Mouse (Mus musculus) CH12.LX (cell line): Measurements from ENCODE around the gene Adgb. TPM values are rescaled to one million over a fixed set of nuclear protein-coding genes. Genes with fewer than 3 reads are reported as not detected.

Source experiments
- DNase-seq: peaks from one replicate; pipeline ENCODE4 v3.0.0-alpha.2; 2013; ENCODE audit errors: extremely low read depth
- H3K27ac ChIP-seq: 2 replicates; pipeline ENCODE4 v1.5.1; 2012; ENCODE audit warnings: low read depth, mild to moderate bottlenecking, control low read depth, moderate library complexity; ENCODE audit not compliant: insufficient read depth
- H3K27me3 ChIP-seq: replicated peaks from 2 replicates; pipeline ENCODE3; 2012; ENCODE audit warnings: inconsistent platforms
- H3K36me3 ChIP-seq, 2 experiments: replicated peaks in 1 of 2; 2 replicates each; pipeline versions ENCODE3 to v1.6.1; 2012; ENCODE audit warnings: inconsistent platforms in 1 of 2, low read length in 1 of 2, mild to moderate bottlenecking in 1 of 2, mixed read lengths in 1 of 2, moderate library complexity in 1 of 2; ENCODE audit not compliant: control insufficient read depth in 1 of 2, insufficient read depth in 1 of 2
- H3K4me1 ChIP-seq, 2 experiments: 2 replicates each; pipeline ENCODE4 v1.6.1; 2012; ENCODE audit warnings: inconsistent platforms in 1 of 2, moderate library complexity in 1 of 2; ENCODE audit not compliant: insufficient read depth in 2 of 2, control insufficient read depth in 1 of 2
- H3K4me2 ChIP-seq: 2 replicates; pipeline ENCODE4 v1.6.1; 2012; ENCODE audit warnings: low read depth, mild to moderate bottlenecking, control low read depth; ENCODE audit not compliant: poor library complexity, insufficient read depth, severe bottlenecking
- H3K4me3 ChIP-seq, 3 experiments: fragments of 150-350 bp in 1 of 3; sonication (generic) in 1 of 3; replicated peaks in 1 of 3; 2 replicates each; pipeline versions ENCODE3 to v1.5.1; 2011 to 2012; ENCODE audit warnings: low read depth in 2 of 3, low read length in 2 of 3, mild to moderate bottlenecking in 2 of 3, moderate library complexity in 2 of 3, control low read depth in 1 of 3, improper control_type of control experiment in 1 of 3, inconsistent platforms in 1 of 3, mixed read lengths in 1 of 3; ENCODE audit not compliant: poor library complexity in 1 of 3
- H3K79me2 ChIP-seq: replicated peaks from 2 replicates; pipeline ENCODE4 v1.6.1; 2012; ENCODE audit warnings: mild to moderate bottlenecking, moderate library complexity; ENCODE audit not compliant: control insufficient read depth, poor library complexity, insufficient read depth, severe bottlenecking; ENCODE audit errors: extremely low read depth
- H3K9ac ChIP-seq: 2 replicates; pipeline ENCODE4 v1.6.1; 2012; ENCODE audit warnings: low read depth, mild to moderate bottlenecking, control low read depth, moderate library complexity; ENCODE audit not compliant: insufficient read depth
- H3K9me3 ChIP-seq: replicated peaks from 2 replicates; pipeline ENCODE3; 2012; ENCODE audit warnings: low read length, inconsistent platforms, mixed read lengths
- CHD2 ChIP-seq: IDR thresholded peaks from 2 replicates; pipeline ENCODE4 v1.6.1; 2011; ENCODE audit warnings: low read length, improper control_type of control experiment
- E2F4 ChIP-seq: IDR thresholded peaks from 2 replicates; pipeline ENCODE4 v1.6.1; 2011; ENCODE audit warnings: low read depth, low read length, improper control_type of control experiment; ENCODE audit not compliant: insufficient replicate concordance
- IRF4 ChIP-seq: IDR thresholded peaks from 2 replicates; pipeline ENCODE4 v1.6.1; 2014; ENCODE audit warnings: low read depth, mild to moderate bottlenecking, inconsistent platforms, low read length, improper control_type of control experiment
- JUND ChIP-seq: conservative IDR thresholded peaks from 2 replicates; pipeline ENCODE4 v1.6.1; 2011; ENCODE audit warnings: low read depth, low read length, improper control_type of control experiment
- MAX ChIP-seq: IDR thresholded peaks from 2 replicates; pipeline ENCODE4 v1.6.1; 2011; ENCODE audit warnings: low read length, improper control_type of control experiment
- MEF2A ChIP-seq: IDR thresholded peaks from 2 replicates; pipeline ENCODE4 v1.6.1; 2014; ENCODE audit warnings: low read depth, mild to moderate bottlenecking, inconsistent platforms, low read length, improper control_type of control experiment, borderline replicate concordance
- MXI1 ChIP-seq: IDR thresholded peaks from 2 replicates; pipeline ENCODE4 v1.6.1; 2011; ENCODE audit warnings: mild to moderate bottlenecking, low read depth, low read length, improper control_type of control experiment
- MYC ChIP-seq: IDR thresholded peaks from 2 replicates; pipeline ENCODE4 v1.6.1; 2011; ENCODE audit warnings: low read depth, mild to moderate bottlenecking, improper control_type of control experiment, low read length
- NELFE ChIP-seq: IDR thresholded peaks from 2 replicates; pipeline ENCODE4 v1.6.1; 2011; ENCODE audit warnings: low read depth, low read length, improper control_type of control experiment
- PAX5 ChIP-seq: IDR thresholded peaks from 2 replicates; pipeline ENCODE4 v1.6.1; 2012; ENCODE audit warnings: low read length, inconsistent platforms, mixed read lengths
- SMC3 ChIP-seq: IDR thresholded peaks from 2 replicates; pipeline ENCODE4 v1.6.1; 2011; ENCODE audit warnings: low read depth, low read length, improper control_type of control experiment
- TBP ChIP-seq: conservative IDR thresholded peaks from 2 replicates; pipeline ENCODE4 v1.6.1; 2011; ENCODE audit warnings: low read depth, low read length, improper control_type of control experiment
- TCF12 ChIP-seq: IDR thresholded peaks from 2 replicates; pipeline ENCODE4 v1.6.1; 2014; ENCODE audit warnings: low read depth, mild to moderate bottlenecking, inconsistent platforms, low read length, improper control_type of control experiment
- USF1 ChIP-seq: IDR thresholded peaks from 2 replicates; pipeline ENCODE4 v1.6.1; 2014; ENCODE audit warnings: low read depth, mild to moderate bottlenecking, inconsistent platforms, low read length, improper control_type of control experiment
- USF2 ChIP-seq: conservative IDR thresholded peaks from 2 replicates; pipeline ENCODE4 v1.6.1; 2011; ENCODE audit warnings: low read depth, low read length, improper control_type of control experiment
- ZKSCAN1 ChIP-seq: IDR thresholded peaks from 2 replicates; pipeline ENCODE4 v1.6.1; 2012; ENCODE audit warnings: low read depth, inconsistent platforms, low read length, improper control_type of control experiment, borderline replicate concordance
- dilution Hi-C: fragments of 300-500 bp; cut with MboI; formaldehyde crosslinking; loops from 2 replicates; pipeline ENCODE4 v1.14.3; 2020; ENCODE audit warnings: low sequenced_read_pairs; ENCODE audit not compliant: extremely low pct_unique_long_range_greater_than_20kb, extremely low pct_ligation_motif_present
- in situ Hi-C: fragments of 300-500 bp; cut with MboI; formaldehyde crosslinking; loops from 3 replicates; pipeline ENCODE4 v1.14.3; 2019; ENCODE audit warnings: low sequenced_read_pairs, low pct_ligation_motif_present, low pct_unique_long_range_greater_than_20kb, mixed read lengths
- polyA plus RNA-seq: library from polyadenylated mRNA; unstranded; fragments of >175 nt; gene quantifications from 2 replicates; pipeline ENCODE4 v1.2.1, GENCODE M21; 2012; ENCODE audit warnings: low read depth; ENCODE audit not compliant: insufficient read length
- total RNA-seq, 2 experiments: library from RNA; depleted of rRNA; stranded (reverse); fragments of 300-350 nt in 1 of 2; fragments of >200 nt in 1 of 2; gene quantifications; 2 replicates each; pipeline ENCODE4 v1.2.3; 2012 to 2014

Gene Adgb
- total and polyA plus RNA-seq, 3 experiments, result not detected

DNA sequence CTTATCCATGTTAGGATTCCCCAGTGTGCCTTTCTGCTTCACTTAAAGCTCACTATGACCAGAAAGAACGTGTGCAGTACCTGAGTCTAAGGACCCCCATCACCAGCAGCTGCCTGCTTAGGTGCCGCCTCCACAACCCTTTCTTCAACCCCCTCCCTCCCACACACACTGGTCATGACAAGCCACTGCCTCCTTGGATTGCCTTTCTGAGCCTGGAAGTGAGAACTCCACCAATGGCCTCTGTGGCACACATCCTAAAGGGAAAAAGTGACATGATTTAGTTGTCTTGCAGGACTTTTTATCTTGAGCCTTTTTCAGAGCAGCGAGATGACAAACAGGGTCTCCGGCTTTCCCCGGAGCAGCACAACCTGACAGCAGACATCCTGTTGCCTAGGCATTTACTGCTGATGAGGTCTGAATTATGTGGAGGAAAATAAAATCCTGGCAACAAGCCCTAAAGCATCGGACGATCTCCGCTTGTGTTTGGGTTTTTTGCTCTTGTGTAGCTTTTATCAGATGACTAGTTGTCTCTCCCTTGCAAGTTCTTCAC is 162.2 kb downstream of the Adgb start:
- no peak overlapping the region for H3K9ac ChIP-seq
- dilution Hi-C loops, result no loop called here
- no peaks in the 10 kb centered on the region for H3K9me3 ChIP-seq
- H3K4me3 ChIP-seq, result no peak overlapping the region
- no peaks in the 10 kb centered on the region for H3K4me1 ChIP-seq
- H3K36me3 ChIP-seq, result no peaks in the 10 kb centered on the region
- H3K79me2 ChIP-seq, result no peaks in the 10 kb centered on the region
- H3K27me3 ChIP-seq, result no peaks in the 10 kb centered on the region
- TF ChIP-seq MEF2A, result no peak
- TF ChIP-seq, all 38 proteins: peak for 0
- no peak overlapping the region for H3K27ac ChIP-seq
- in situ Hi-C loops, result loop anchor here (25.0 kb wide), 1 partner anchor 498 kb away; no protein-coding TSS in a partner anchor
- DNase-seq, result no peak
- no peak overlapping the region for H3K4me2 ChIP-seq

DNA sequence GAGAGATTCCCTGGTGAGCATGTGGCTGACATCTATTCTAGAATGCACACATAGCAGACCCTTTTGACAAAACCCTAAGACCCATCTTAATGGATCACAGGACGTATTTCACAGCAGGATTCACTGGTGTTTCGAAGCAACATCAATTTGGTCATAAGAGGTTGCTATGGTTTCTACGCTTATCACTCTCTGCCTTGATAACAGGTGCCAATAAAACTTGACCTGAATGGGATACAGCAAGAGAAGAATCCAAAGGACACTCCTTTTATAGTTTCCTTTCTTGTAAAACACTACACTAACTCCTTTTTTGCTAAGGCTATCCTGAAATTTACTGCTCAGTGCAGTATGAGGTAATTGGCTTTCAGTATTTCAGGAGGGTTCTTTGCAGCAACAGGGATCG is 163.1 kb downstream of the Adgb start:
- H3K27me3 ChIP-seq, result no peaks in the 10 kb centered on the region
- H3K9ac ChIP-seq, result no peak overlapping the region
- H3K4me1 ChIP-seq, result no peaks in the 10 kb centered on the region
- TF ChIP-seq USF1 (no peak), IRF4 (no peak), JUND (no peak), MAX (no peak), USF2 (no peak), TCF12 (no peak), MYC (no peak), MXI1 (no peak), ZKSCAN1 (no peak), CHD2 (no peak)
- no peak overlapping the region for H3K4me2 ChIP-seq
- H3K79me2 ChIP-seq, result no peaks in the 10 kb centered on the region
- dilution Hi-C loops, result no loop called here
- H3K27ac ChIP-seq, result no peak overlapping the region
- H3K36me3 ChIP-seq, result no peaks in the 10 kb centered on the region
- H3K4me3 ChIP-seq, result no peak overlapping the region
- in situ Hi-C loops, result loop anchor here (25.0 kb wide), 1 partner anchor 497 kb away; no protein-coding TSS in a partner anchor
- no peak for DNase-seq
- H3K9me3 ChIP-seq, result no peaks in the 10 kb centered on the region

DNA sequence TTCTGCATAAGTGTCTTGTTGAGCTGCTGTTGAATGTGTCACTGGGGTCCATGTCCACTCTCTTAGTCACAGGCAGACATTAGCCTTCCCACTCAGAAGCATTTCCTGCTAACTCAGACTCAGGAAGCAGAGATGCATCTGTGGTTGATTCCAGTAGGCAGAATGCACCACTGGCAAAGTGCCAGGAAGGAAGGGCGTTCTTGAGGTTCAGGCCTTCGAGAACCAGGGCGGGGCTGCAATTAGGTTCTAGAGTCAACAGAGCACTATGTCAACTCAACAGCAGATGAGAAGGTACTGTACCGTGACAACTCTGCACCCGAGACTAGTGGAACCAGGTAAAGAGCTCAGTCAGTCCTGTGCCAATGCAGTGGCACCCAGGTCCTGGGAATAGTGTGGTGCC is 164.7 kb downstream of the Adgb start:
- Histone ChIP-seq H3K27me3 (no peaks in the 10 kb centered on the region), H3K9me3 (no peaks in the 10 kb centered on the region), H3K4me3 (no peak overlapping the region), H3K4me1 (no peaks in the 10 kb centered on the region), H3K36me3 (no peaks in the 10 kb centered on the region), H3K27ac (no peak overlapping the region), H3K4me2 (no peak overlapping the region), H3K79me2 (no peaks in the 10 kb centered on the region), H3K9ac (no peak overlapping the region)
- in situ Hi-C loops (loop anchor here (25.0 kb wide), 1 partner anchor 495 kb away; no protein-coding TSS in a partner anchor), dilution Hi-C loops (no loop called here)
- no peak for DNase-seq
- TF ChIP-seq PAX5 (no peak), TBP (no peak), E2F4 (no peak), SMC3 (no peak), NELFE (no peak), USF2 (no peak), CHD2 (no peak)
